Mouse (Mus musculus) small intestine, adult 2 months (tissue): ENCODE measurements around the gene Fgfbp1.

Source experiments
- CTCF ChIP-seq: fragments of 200-500 bp; IDR thresholded peaks from 2 replicates; pipeline ENCODE4 v1.5.1; 2012; ENCODE audit warnings: low read depth, mild to moderate bottlenecking, control low read depth, inconsistent platforms, low read length, moderate library complexity, mixed read lengths; ENCODE audit not compliant: insufficient replicate concordance, insufficient read length; ENCODE audit errors: extremely low read depth
- POLR2A ChIP-seq: fragments of 200-500 bp; IDR thresholded peaks from 2 replicates; pipeline ENCODE4 v1.6.1; 2012; ENCODE audit warnings: low read depth, mild to moderate bottlenecking, control low read depth, inconsistent platforms, low read length, moderate library complexity

DNA sequence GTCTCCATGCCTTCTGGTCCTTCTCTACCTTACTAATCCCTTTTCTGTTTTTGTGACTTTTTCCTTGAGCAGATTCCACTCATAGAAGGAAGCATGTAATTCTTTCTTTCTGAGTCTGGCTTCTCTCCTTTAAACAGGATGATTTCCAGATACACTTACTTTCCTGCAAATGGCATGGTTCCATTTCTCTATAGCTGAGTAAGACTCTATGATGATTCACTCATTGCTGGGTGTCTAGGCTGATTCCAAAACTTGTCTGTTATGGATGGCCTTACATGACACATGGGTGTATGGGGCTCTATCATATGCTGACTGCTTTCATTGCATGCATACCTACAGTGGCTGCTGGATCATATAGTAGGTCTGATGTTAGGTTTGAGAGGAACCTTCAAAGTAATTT lies 4.6 kb upstream of the Fgfbp1 start:
- TF ChIP-seq CTCF (no peak), POLR2A (no peak)
